Mouse (Mus musculus) midbrain, embryonic 14.5 days (tissue): Measurements from ENCODE around the gene Sympk. TPM values are rescaled to one million over a fixed set of nuclear protein-coding genes. Genes with fewer than 3 reads are reported as not detected.

Experiments used
- ATAC-seq: fragments of 200-750 bp; cut with Nextera tagmentation; 2 replicates; pipeline ENCODE4 v1.8.0; 2017; ENCODE audit warnings: moderate number of reproducible peaks, moderate library complexity; ENCODE audit not compliant: low FRiP score, low TSS enrichment
- DNase-seq: peaks from one replicate; pipeline ENCODE4 v3.0.0-alpha.2; 2015
- H3K27ac ChIP-seq: fragments of 300-500 bp; sonication (generic); replicated peaks from 2 replicates; pipeline ENCODE4 v1.5.1; 2014; ENCODE audit warnings: mild to moderate bottlenecking, low read depth, low read length, moderate library complexity
- H3K27me3 ChIP-seq: fragments of 300-500 bp; sonication (generic); 2 replicates; pipeline ENCODE4 v1.6.1; 2014; ENCODE audit warnings: low read length, control low read depth, mixed read lengths; ENCODE audit not compliant: control insufficient read depth, insufficient read depth
- H3K36me3 ChIP-seq: fragments of 300-500 bp; sonication (generic); 2 replicates; pipeline ENCODE4 v1.6.1; 2014; ENCODE audit warnings: low read length, control low read depth; ENCODE audit not compliant: control insufficient read depth, insufficient read depth
- H3K4me1 ChIP-seq: fragments of 300-500 bp; sonication (generic); 2 replicates; pipeline ENCODE4 v1.6.1; 2014; ENCODE audit warnings: mild to moderate bottlenecking, antibody characterized with exemption, low read length, control low read depth; ENCODE audit not compliant: control insufficient read depth, insufficient read depth
- H3K4me2 ChIP-seq: fragments of 300-500 bp; sonication (generic); 2 replicates; pipeline ENCODE4 v1.6.1; 2014; ENCODE audit warnings: mild to moderate bottlenecking, low read length, moderate library complexity
- H3K4me3 ChIP-seq: fragments of 300-500 bp; sonication (generic); replicated peaks from 2 replicates; pipeline ENCODE4 v1.5.1; 2014; ENCODE audit warnings: low read depth, low read length
- H3K9ac ChIP-seq: fragments of 300-500 bp; sonication (generic); replicated peaks from 2 replicates; pipeline ENCODE4 v1.6.1; 2014; ENCODE audit warnings: mild to moderate bottlenecking, low read length, moderate library complexity
- H3K9me3 ChIP-seq: fragments of 300-500 bp; sonication (generic); 2 replicates; pipeline ENCODE4 v1.6.1; 2016; ENCODE audit warnings: low read length, control low read depth, mixed read lengths; ENCODE audit not compliant: control insufficient read depth
- WGBS: fragments of 180-500 bp; shearing (Covaris S2); extraction: QIAGEN DNeasy Blood & Tissue Kit; methylation state at CpG from one replicate; pipeline ENCODE4 v1.1.7; 2014; 5-methylcytosine and 5-hydroxymethylcytosine counted together
- polyA plus RNA-seq: library from polyadenylated mRNA; unstranded; fragments of >200 nt; fragmentation: Nextera tagmentation; extraction: Ambion mirVana; gene quantifications from 2 replicates; pipeline ENCODE4 v1.2.1, GENCODE M21; 2014

Sympk gene
- polyA plus RNA-seq, 1 experiment from 2014 or later: 18.1 TPM

DNA sequence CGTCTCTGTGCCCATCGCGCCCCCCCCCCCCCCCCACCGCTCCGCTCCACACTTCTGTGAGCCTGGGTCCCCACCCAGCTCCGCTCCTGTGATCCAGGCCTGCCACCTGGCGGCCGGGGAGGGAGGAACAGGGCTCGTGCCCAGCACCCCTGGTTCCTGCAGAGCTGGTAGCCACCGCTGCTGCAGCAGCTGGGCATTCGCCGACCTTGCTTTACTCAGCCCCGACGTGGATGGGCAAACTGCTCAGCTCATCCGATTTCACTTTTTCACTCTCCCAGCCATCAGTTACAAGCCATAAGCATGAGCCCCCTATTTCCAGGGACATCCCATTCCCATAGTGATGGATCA, 69.0 kb downstream of the Sympk start:
- peaks cover 24% of the 10 kb centered on the region for H3K4me1 ChIP-seq
- WGBS: under 1% methylated on average over 14 of the region's 15 CpGs
- ATAC-seq (peak; percentile 28; the same call in 1 of the 2 replicates), DNase-seq (peak; percentile 74)
- H3K36me3 ChIP-seq: peaks cover 35% of the 10 kb centered on the region
- H3K27ac ChIP-seq: peak overlapping the region; percentile 28; the same call in 1 of the 2 replicates
- no peaks in the 10 kb centered on the region for H3K9me3 ChIP-seq
- peaks cover 26% of the 10 kb centered on the region for H3K27me3 ChIP-seq
- H3K4me3 ChIP-seq: peak overlapping the region; percentile 50; the same call in 1 of the 2 replicates
- peak overlapping the region; percentile 97 for H3K4me2 ChIP-seq
- H3K9ac ChIP-seq: no peak overlapping the region

DNA sequence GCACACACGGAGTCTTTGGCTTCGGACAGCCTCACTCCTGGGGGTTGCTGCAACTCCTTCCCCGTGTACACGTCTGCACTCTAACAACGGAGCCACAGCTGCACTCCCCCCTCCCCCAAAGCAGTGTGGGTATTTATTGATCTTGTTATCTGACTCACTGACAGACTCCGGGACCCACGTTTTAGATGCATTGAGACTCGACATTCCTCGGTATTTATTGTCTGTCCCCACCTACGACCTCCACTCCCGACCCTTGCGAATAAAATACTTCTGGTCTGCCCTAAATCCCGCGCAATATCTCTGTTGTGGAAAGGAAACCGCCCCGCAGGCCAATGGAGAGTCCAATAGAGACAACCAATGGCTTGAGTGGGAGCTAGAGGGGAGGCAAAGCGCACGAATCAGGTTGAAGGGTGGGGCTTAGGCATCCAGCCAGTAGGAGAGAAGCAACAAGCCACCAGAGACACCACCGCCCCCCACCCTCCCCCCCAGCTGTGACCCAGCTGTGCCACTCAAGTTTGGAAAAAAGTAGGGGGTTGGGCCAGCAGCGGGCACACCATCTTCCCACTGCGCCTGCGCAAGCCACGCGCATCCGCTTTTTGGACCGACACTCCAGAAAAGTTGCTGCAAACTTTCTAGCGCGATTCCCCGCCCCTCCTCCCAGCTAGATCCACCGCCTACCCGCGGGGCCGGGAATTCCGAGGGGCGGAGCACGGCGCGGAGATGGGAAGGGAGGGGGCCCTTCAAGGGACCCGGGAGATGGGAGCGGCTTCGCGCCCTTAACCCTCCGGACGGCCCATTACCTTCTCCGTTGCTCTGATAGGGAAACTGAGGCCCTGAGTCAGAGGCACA, 69.6 kb downstream of the Sympk start:
- Histone ChIP-seq H3K9me3 (no peaks in the 10 kb centered on the region), H3K9ac (peak overlapping the region; percentile 54; the same call in 1 of the 2 replicates), H3K27ac (peak overlapping the region; percentile 75), H3K4me1 (peaks cover 24% of the 10 kb centered on the region), H3K36me3 (peaks cover 29% of the 10 kb centered on the region), H3K4me2 (peak overlapping the region; percentile 97), H3K27me3 (peaks cover 26% of the 10 kb centered on the region), H3K4me3 (peak overlapping the region; percentile 50)
- DNase-seq (peak; percentile 92), ATAC-seq (peak; percentile 74)
- WGBS: under 1% methylated on average over 45 of the region's 45 CpGs

DNA sequence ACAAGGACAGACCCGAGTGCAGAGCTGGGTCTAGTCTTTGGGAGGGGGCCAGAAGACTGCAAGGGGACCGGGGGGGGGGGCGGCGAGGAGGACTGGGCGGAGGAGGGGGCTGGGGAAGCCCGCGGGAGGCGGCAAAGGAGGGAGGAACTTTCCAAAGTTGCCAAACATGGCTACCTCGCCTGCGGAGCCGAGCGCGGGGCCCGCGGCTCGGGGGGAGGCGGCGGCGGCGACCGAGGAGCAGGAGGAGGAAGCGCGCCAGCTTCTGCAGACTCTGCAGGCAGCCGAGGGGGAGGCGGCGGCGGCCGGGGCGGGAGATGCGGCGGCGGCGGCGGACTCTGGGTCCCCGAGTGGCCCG, 70.3 kb downstream of the Sympk start, which contains the start of gene Six5:
Six5 (plus strand) TSS at position 124 of the 355 bp plus-strand sequence.
- H3K4me1 ChIP-seq: peaks cover 24% of the 10 kb centered on the region
- peak within 1 kb of the TSS; percentile 50 for H3K4me3 ChIP-seq

DNA sequence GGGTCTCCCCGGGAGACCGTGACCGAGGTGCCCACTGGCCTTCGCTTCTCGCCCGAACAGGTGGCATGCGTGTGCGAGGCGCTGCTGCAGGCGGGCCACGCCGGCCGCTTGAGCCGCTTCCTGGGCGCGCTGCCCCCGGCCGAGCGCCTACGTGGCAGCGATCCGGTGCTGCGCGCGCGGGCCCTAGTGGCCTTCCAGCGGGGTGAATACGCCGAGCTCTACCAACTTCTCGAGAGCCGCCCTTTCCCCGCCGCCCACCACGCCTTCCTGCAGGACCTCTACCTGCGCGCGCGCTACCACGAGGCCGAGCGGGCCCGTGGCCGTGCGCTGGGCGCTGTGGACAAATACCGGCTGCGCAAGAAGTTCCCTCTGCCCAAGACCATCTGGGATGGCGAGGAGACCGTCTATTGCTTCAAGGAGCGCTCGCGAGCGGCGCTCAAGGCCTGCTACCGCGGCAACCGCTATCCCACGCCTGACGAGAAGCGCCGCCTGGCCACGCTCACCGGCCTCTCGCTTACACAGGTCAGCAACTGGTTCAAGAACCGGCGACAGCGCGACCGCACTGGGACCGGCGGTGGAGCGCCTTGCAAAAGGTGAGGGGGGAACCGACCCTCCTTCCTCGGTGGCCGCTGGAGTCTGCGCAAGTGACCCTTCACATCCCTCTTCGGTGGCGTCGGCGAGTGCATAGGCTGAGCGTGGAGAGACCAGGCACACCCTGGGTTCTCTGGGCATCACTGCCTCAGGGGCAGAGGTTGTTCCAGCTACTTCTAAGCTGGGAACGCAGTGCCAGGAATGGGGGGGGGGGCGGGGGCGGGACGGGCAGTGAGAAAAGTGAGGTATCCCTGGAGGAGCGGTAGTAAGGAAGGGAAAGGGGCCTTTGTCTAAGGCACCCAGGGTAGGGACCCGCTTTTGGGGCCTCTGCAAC, 70.9 kb downstream of the Sympk start:
- peak overlapping the region; percentile 50 for H3K4me3 ChIP-seq
- peak overlapping the region; percentile 54 for H3K9ac ChIP-seq
- H3K9me3 ChIP-seq: no peaks in the 10 kb centered on the region
- ATAC-seq (no peak), DNase-seq (peak; percentile 66)
- H3K4me2 ChIP-seq: peak overlapping the region; percentile 97
- peaks cover 24% of the 10 kb centered on the region for H3K4me1 ChIP-seq
- peaks cover 26% of the 10 kb centered on the region for H3K27me3 ChIP-seq
- 0% methylated on average over 82 of the region's 87 CpGs for WGBS
- peaks cover 18% of the 10 kb centered on the region for H3K36me3 ChIP-seq
- peak overlapping the region; percentile 75 for H3K27ac ChIP-seq

More for the DNA sequence above, 70.3 kb downstream of the Sympk start, which contains the start of gene Six5:
- Histone ChIP-seq H3K4me2 (peak within 1 kb of the TSS; percentile 97), H3K27ac (peak within 1 kb of the TSS; percentile 75), H3K36me3 (peaks cover 24% of the 10 kb centered on the region), H3K27me3 (peaks cover 26% of the 10 kb centered on the region), H3K9me3 (no peaks in the 10 kb centered on the region), H3K9ac (peak within 1 kb of the TSS; percentile 54)
- ATAC-seq (no peak), DNase-seq (peak; percentile 66)
- under 1% methylated on average over 26 of the region's 36 CpGs for WGBS

DNA sequence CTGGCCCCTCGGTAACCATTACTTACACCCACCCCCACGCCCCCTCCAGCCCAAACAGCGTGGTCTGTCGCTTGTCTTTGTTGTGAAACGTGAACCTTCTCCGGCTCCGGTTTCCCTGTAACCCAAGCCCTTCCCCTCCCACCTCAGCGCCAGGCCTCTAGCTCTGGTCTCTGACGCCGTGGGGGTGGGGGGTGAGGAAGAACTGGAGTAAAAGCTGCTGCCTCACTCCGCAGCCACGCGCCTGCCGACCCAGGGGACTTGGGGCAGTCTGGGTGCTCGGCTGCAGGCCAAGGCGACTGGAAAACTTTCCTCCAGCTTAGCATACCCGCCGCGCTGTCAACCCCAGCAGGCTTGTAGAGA, 71.6 kb downstream of the Sympk start:
- WGBS: 0% methylated on average over 19 of the region's 19 CpGs
- H3K36me3 ChIP-seq: peaks cover 12% of the 10 kb centered on the region
- H3K4me1 ChIP-seq: peaks cover 24% of the 10 kb centered on the region
- peak overlapping the region; percentile 50 for H3K4me3 ChIP-seq
- 0 out of 2 replicates have a peak overlapping the region, but pooled peaks have one; percentile 26 for H3K27ac ChIP-seq
- ATAC-seq (no peak), DNase-seq (peak; percentile 69)
- peak overlapping the region; percentile 54; the same call in 1 of the 2 replicates for H3K9ac ChIP-seq
- H3K4me2 ChIP-seq: peak overlapping the region; percentile 97
- H3K27me3 ChIP-seq: peaks cover 23% of the 10 kb centered on the region
- H3K9me3 ChIP-seq: no peaks in the 10 kb centered on the region

- WGBS: 58% methylated on average over 5 of the region's 5 CpGs
- peaks cover 24% of the 10 kb centered on the region for H3K4me1 ChIP-seq
- 0 out of 2 replicates have a peak, but pooled peaks cover 5% of the 10 kb centered on the region for H3K36me3 ChIP-seq
- ATAC-seq: no peak
- peak overlapping the region; percentile 97 for H3K4me2 ChIP-seq
- H3K4me3 ChIP-seq: peak overlapping the region; percentile 50; the same call in 1 of the 2 replicates
- DNase-seq: no peak
- H3K27ac ChIP-seq: no peak overlapping the region
- peaks cover 19% of the 10 kb centered on the region for H3K27me3 ChIP-seq
- H3K9ac ChIP-seq: no peak overlapping the region
- H3K9me3 ChIP-seq: no peaks in the 10 kb centered on the region
These were observed 72.3 kb downstream of the Sympk start for GRCm38 (mm10) chr7:19096421-19096976.

DNA sequence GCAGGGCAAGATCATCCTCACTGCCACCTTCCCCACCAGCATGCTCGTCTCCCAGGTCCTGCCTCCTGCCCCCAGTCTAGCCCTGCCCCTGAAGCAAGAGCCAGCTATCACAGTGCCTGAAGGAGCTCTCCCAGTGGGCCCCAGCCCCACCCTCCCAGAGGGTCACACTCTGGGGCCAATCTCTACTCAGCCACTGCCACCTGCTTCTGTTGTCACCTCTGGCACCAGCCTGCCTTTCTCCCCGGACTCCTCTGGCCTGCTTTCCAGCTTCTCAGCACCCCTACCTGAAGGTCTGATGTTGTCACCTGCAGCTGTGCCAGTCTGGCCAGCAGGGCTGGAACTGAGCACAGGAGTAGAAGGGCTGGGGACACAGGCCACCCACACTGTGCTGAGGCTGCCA, 73.0 kb downstream of the Sympk start:
- Histone ChIP-seq H3K27me3 (peaks cover 14% of the 10 kb centered on the region), H3K9me3 (no peaks in the 10 kb centered on the region), H3K4me3 (no peak overlapping the region), H3K27ac (no peak overlapping the region), H3K36me3 (no peaks in the 10 kb centered on the region), H3K4me1 (peaks cover 24% of the 10 kb centered on the region), H3K9ac (no peak overlapping the region), H3K4me2 (no peak overlapping the region)
- WGBS: 59% methylated on average over 2 of the region's 2 CpGs
- DNase-seq (no peak), ATAC-seq (no peak)

DNA sequence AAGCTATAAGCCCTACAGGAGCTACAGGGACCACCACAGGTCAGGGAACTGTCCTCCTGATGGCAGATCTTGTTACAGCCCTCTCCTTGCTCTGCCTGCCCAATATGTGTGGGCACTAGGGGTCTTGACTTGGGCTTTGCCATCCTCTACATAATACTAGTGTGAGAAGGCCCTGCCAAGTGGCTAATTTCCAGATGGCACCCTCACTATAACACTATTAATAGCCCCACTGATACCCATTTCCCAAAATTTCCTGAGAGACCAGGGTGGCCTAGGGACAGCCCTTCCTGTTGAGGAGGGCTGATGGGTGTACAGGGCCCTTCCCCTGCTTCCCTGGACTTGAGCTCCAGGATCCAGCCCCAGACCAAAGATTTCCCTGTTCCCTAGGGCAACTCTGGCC, 73.7 kb downstream of the Sympk start:
- Histone ChIP-seq H3K36me3 (no peaks in the 10 kb centered on the region), H3K27me3 (peaks cover 9% of the 10 kb centered on the region), H3K4me1 (peaks cover 18% of the 10 kb centered on the region), H3K9me3 (no peaks in the 10 kb centered on the region), H3K4me3 (no peak overlapping the region), H3K27ac (no peak overlapping the region), H3K4me2 (no peak overlapping the region), H3K9ac (no peak overlapping the region)
- ATAC-seq (no peak), DNase-seq (no peak)
